In genomic region chr12:15472741-15473140, GRCm38 (mm10) we compare ENCODE assay signal across 12 mouse cellular contexts.
"Had no signal": no experiment of that assay in that cellular context is flagged by ENCODE, and none has a peak within 500 bp of the region (broad histone marks: within the 10 kb centered on the region; RNA-seq: fewer than 3 reads in every experiment).

No protein-coding gene starts in this region.

- DNase-seq: kidney, adult 11 months; kidney, adult 8-10 months; kidney, postnatal 14 days; kidney, postnatal 4 days; liver; lung, adult 18-20 months; lung, postnatal 10 days; lung, postnatal 36 days; retina, postnatal 1 day; spleen, adult 18-20 months; thymus, adult 18-20 months; thymus, postnatal 36 days had no signal
